Mouse (Mus musculus) spleen, adult 12 weeks (tissue): ENCODE data around the gene Zfp788.
"Not testable (repeated sequence)": the region's sequence is repeated elsewhere in the genome, so short reads cannot be mapped to it uniquely, and the experiment has no call there.

ENCODE experiments used
- DNase-seq: peaks from one replicate; pipeline ENCODE4 v3.0.0; 2022; ENCODE audit warnings: low spot score

Zfp788 gene

DNA sequence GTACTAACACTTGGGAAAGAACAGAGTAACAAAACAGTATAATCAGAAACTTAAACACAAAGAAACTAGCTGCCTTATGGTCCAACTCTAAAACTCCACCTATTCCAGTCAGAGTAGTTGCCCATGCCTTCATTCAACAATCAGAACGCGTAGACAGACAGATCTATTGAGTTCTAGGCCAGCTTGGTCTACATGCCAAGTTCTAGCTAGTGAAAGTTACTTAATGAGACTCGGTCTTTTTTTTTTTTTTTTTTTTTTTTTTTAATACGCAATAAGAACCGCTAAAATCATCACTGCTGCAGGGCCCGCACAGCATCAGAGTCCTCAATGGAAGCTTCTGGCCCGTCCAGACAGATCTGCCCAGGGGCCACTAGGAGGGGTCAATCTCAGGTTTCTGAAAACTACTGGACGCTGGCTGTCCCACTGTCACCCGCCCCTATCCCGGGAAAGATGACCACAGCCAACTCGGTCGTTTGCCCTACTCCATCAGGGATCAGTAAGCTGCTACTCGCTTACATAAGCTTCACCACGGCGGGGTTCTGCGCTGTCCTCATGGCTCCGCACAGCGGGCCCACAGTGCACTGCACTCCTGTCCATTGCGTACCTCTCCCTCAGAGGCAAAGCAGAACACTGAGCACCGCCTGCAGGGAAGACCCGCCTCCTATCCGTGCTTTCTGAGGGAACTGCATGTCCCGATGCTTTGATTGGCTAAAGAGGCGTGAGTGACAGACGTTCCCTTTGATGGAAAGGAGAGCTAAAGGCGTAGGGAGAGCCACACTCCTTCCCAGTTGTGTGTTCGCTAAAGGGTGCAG, at the start of gene Zfp788:
Gene Zfp788 (plus strand): TSS at position 795 of the 812 bp plus-strand sequence.
- DNase-seq: peak; percentile 61

DNA sequence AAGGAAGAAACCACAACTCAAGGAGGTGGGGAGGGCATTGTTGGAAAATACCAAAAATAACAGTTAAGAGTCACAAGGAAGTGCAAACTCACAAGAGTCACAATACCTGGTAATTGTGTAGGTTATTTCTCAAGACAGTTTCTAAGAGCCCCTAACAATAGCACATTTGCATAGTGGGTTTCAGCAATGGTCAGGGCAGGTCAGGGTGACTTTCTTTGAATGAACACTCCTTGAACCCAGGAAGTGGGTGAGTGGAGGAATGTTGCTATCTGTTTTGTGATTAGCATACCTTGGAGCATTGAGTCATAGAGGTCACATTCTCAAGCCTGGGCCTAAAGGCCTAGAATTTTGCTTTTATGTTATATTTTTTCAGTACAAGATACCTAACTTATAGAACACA, 45.2 kb upstream of the Zfp788 start:
- not testable (repeated sequence) for DNase-seq

DNA sequence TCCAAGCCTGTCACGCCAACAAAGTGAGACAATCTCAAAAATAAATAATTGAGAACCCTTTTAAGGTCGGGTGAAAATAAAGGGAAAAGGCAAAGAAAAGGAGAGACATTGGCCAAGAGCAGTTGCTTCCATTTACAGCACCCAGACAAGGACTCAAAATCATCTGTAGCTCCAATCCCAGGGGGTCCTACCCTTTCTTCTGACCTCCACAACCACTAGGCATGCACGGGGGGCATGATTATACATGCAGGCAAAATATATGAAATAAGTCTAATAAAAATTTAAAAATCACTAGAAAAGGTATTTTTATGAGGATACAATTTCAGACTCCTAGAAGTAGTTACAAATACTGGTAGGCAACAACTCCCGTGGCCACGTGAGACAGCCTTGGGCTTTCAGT, 34.4 kb upstream of the Zfp788 start:
- DNase-seq: no peak

DNA sequence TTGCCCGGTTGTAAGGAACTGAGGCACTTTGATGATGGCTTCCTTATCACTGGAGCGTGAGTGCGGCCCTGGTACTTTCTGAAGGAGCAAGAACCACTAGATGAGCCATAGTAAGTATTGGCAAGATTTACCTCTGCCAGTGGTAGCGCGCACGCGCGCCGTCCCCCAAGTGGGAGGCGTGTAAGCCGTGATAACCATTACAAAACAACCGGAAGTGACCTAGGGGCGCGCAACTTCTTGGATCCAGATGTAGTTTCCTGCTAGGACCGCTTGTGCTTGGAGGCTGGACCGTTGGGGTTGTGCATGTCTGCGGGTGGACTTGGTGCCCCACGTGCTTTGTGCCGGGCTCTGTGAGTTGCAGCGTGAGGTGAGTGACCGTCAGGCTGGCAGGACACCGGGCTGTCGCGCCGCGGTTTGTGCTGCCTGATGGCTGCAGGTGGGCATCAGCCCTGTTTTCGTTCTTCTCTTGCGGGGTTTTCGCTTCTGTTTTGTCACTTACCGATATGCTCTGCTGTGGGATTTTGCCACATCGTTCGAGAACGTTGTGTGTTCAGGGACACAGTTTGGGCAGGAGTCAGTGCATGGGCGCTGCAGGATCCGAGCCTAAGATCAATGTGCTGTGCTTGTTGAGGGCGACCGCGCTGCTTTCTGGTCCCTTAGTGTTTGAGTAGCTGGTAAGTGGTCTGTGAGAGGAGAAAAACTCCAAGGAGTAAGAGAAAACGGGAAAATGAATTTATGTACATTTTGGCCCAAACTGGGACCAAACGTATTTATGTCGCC, 33.8 kb upstream of the Zfp788 start, which contains the start of gene 2610021A01Rik:
Gene 2610021A01Rik (plus strand): TSS at position 197 of the 780 bp plus-strand sequence.
- peak; percentile 77 for DNase-seq

DNA sequence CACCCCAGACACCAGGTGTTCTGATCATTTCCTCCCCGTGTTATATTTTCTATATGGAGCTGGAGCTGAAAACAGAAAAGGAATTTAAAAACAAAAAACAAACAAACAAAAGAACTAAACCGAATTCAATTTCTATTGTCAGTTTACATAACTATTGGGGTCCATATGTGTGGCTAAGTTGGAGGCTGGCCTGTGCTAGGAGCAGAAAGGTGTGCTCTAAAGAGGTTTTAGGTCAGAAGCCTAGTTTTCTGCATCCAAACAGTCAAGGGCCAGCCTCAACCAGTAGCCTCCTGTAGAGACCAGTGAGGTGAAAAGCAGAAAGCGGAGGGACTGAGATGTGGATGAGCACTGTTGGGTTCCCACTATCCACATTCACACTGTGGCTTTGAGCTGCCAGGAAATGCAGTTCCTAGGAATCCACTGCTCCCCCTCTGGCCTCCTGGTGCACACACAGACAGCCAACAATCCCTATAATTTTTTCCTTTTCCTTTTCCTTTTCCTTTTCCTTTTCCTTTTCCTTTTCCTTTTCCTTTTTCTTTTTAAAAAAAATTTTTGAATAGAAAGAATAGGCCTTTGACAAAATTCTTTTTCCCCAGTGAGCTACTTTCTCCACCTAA, 33.0 kb upstream of the Zfp788 start:
- no peak for DNase-seq

DNA sequence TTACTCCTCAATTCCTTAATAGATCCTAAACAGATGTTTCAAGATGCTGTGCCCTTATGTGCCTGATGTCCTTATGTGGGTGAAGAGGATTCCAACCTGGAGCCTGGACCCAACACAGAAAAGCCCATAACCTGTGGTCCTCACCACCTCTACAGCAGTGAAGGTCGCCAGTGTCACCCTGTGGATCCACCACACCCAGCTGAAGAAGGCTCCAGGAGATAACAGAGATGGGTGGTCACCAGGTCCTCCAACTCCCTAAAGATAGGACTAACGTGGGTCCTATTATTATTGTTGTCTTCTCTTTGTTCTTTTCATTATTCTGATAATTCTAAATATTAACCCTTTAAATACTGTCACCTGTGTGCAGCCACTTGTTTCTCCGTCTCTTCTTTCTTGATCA, 21.3 kb upstream of the Zfp788 start:
- no peak for DNase-seq

DNA sequence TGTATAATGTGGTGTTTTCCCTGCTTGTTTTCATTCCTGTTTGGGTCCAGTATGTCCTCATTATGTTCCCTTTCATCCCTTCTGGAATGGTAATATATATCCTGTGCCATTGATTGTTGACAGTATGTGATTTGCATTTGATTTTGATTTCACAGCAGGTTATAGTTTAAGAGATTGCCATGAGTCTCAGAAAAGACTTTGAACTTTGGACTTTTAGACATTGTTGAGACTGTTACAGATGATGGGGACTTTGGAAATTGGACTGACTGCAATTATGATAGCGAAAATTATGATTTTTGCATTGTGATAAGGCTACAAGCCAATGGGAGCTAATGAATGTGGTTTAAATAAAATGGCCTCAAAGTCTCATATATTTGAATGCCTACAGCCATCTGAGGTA, 16.8 kb upstream of the Zfp788 start:
- not testable (repeated sequence) for DNase-seq

DNA sequence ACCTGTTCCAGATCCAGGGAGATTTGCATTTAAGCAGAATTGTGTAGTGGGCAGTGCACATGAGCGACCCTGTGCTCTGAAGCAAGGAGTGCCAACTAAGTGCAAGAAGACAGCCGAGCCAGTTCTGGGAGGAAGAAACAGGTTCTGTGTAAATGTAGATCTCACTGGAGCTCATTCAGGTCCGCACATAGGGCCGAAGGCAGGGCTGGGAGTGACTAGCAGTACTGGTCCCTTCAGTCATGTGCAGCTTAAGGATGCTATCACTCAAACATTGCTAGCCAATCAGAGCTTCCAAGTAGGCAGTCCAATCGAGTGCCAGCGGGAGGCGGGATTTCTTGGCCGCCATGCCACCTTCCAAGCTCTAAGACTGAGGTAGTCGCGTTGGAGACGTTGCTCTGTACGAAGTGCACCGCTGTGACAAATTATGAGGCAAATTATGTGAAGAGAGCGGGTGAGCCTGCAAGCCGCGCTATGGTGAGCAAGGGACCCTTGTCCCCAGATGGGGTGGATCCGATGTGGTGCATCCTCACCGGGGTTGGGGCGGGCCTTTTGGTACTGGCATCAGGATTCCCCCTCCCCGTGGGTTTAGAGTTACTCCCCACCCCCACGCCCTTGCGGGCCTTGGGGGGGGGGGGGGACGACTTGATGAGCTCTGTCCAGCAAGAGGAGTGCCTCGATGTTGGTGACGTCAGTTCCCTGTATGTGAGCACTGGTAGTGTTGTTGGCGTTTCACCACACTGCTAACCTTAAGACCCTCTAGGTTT, 400 bp downstream of the Zfp788 start:
- peak; percentile 72 for DNase-seq

DNA sequence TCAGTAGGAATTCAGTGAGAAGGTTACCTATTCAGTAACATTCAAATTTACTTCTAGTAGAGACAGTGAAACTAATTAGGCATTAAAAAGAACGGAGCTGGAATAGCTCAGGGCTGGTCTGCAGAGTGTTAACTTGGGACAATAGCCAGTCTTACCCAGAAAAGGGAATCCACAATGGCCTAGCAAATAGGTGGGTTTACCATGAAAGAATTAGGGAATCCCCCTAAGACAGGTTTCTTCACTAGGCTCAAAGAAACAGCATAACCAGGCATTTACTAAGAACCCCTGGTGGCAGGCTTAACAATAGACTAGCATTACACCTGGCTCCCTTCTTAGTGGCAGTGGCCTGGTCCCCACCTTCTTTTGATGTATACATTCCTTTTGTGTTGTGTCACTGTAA, 41.3 kb downstream of the Zfp788 start:
- DNase-seq: not testable (repeated sequence)
